Mouse (Mus musculus) forebrain, embryonic 14.5 days (tissue): ENCODE results near the gene Zfp654. TPM values are rescaled to one million over a fixed set of nuclear protein-coding genes. Genes with fewer than 3 reads are reported as not detected.

Experiments used
- ATAC-seq: fragments of 200-750 bp; cut with Nextera tagmentation; 2 replicates; pipeline ENCODE4 v1.8.0; 2017; ENCODE audit warnings: mild to moderate bottlenecking, moderate library complexity
- DNase-seq: peaks from one replicate; pipeline ENCODE4 v3.0.0-alpha.2; 2015; ENCODE audit warnings: low spot score
- H3K27ac ChIP-seq: fragments of 300-500 bp; sonication (generic); 2 replicates; pipeline ENCODE4 v1.5.1; 2014; ENCODE audit warnings: low read depth, mild to moderate bottlenecking, control low read depth, low read length, moderate library complexity
- H3K27me3 ChIP-seq: fragments of 300-500 bp; sonication (generic); replicated peaks from 2 replicates; pipeline ENCODE4 v1.6.1; 2014; ENCODE audit warnings: low read length, control low read depth, mixed read lengths; ENCODE audit not compliant: control insufficient read depth, insufficient read depth
- H3K36me3 ChIP-seq: fragments of 300-500 bp; sonication (generic); 2 replicates; pipeline ENCODE4 v1.6.1; 2014; ENCODE audit warnings: low read length, control low read depth; ENCODE audit not compliant: control insufficient read depth, insufficient read depth
- H3K4me1 ChIP-seq: fragments of 300-500 bp; sonication (generic); 2 replicates; pipeline ENCODE4 v1.6.1; 2014; ENCODE audit warnings: antibody characterized with exemption, low read length, control low read depth; ENCODE audit not compliant: control insufficient read depth, insufficient read depth
- H3K4me2 ChIP-seq: fragments of 300-500 bp; sonication (generic); 2 replicates; pipeline ENCODE4 v1.6.1; 2014; ENCODE audit warnings: mild to moderate bottlenecking, control low read depth, low read length
- H3K4me3 ChIP-seq: fragments of 300-500 bp; sonication (generic); 2 replicates; pipeline ENCODE4 v1.5.1; 2014; ENCODE audit warnings: low read depth, low read length, control low read depth
- H3K9ac ChIP-seq: fragments of 300-500 bp; sonication (generic); 2 replicates; pipeline ENCODE4 v1.6.1; 2014; ENCODE audit warnings: mild to moderate bottlenecking, low read length, control low read depth, moderate library complexity
- H3K9me3 ChIP-seq: fragments of 300-500 bp; sonication (generic); replicated peaks from 2 replicates; pipeline ENCODE4 v1.6.1; 2016; ENCODE audit warnings: low read length, control low read depth, mixed read lengths; ENCODE audit not compliant: control insufficient read depth
- WGBS: fragments of 180-500 bp; shearing (Covaris S2); extraction: QIAGEN DNeasy Blood & Tissue Kit; methylation state at CpG from one replicate; pipeline ENCODE4 v1.1.7; 2014; 5-methylcytosine and 5-hydroxymethylcytosine counted together
- polyA plus RNA-seq: library from polyadenylated mRNA; unstranded; fragments of >200 nt; fragmentation: Nextera tagmentation; extraction: Ambion mirVana; gene quantifications from 2 replicates; pipeline ENCODE4 v1.2.1, GENCODE M21; 2014

Gene Zfp654
- polyA plus RNA-seq: 6.5 and 7.8 TPM in 2 replicates

DNA sequence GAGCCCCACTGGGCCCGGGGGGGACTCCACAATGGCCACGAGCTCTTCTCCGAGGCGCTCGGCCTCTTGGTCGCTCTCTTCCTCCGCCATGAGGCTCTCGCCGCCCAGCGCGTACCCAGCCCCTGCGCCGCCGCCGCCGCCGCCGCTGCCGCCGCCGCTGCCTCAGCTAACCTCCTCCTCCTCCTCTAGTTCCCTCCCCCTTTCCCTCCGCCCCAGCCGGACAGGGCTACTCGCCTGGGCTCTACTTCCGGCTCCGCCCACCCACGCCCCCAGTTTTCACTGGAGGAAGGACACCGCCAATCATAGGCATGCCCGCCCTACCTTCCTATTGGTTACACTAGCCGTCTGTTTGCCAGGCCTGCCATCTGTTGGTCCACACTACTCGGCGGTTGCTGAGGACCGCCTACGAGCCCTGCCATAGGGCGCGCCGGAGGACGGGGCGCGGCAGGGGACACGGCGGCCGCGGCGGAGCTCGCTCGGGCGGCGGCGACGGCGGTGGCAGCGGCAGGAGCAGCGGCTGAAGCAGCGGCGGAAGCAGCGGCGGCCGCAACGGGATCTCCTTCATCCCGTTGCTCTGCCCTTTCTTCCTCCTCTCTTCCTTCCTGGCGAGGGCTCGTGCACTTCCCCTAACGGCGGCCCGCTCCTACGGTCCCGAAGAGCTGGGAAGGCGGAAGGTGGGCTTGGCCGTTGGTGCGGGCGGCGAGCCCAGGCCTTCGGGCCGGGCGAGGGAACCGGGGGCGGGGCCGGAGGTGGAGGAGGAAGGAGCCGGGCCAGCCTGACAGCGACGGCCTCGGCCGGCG, at the start of gene Zfp654, which contains the start of gene Cggbp1:
Zfp654 (minus strand) TSS at position 90 of the 800 bp plus-strand sequence.
Cggbp1 (plus strand) TSS at position 434 of the 800 bp plus-strand sequence.
- Histone ChIP-seq H3K4me1 (peaks cover 17% of the 10 kb centered on the region), H3K36me3 (peaks cover 18% of the 10 kb centered on the region), H3K9me3 (no peaks in the 10 kb centered on the region), H3K4me2 (peak within 1 kb of the TSS; percentile 95), H3K27me3 (no peaks in the 10 kb centered on the region), H3K4me3 (peak within 1 kb of the TSS; percentile 94), H3K27ac (peak within 1 kb of the TSS; percentile 97), H3K9ac (peak within 1 kb of the TSS; percentile 93)
- ATAC-seq (peak; percentile 100), DNase-seq (peak; percentile 100)
- WGBS: 1% methylated on average over 53 of the region's 85 CpGs

DNA sequence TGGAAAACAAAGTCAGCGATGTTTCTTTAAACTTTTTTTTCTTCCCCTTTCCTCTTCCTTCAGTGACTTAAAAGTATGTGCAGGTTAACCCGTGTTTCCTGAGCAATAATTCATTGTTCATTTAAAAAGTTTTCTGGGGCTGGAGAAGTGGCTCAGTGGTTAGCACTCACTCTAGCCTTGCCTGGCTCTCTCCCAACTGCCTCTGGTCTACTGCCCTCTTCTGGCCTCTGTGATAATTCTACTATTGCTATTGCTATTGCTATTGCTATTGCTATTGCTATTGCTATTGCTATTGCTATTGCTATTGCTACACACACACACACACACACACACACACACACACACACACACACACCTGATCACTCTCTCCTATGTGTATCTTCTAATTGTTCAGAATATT, 47.6 kb upstream of the Zfp654 start:
- Histone ChIP-seq H3K27ac (no peak overlapping the region), H3K4me1 (no peaks in the 10 kb centered on the region), H3K4me3 (no peak overlapping the region), H3K4me2 (no peak overlapping the region), H3K27me3 (no peaks in the 10 kb centered on the region), H3K9me3 (no peaks in the 10 kb centered on the region), H3K36me3 (no peaks in the 10 kb centered on the region), H3K9ac (no peak overlapping the region)
- no peak for ATAC-seq
- WGBS: 69% methylated on average over 2 of the region's 2 CpGs
- DNase-seq: no peak

DNA sequence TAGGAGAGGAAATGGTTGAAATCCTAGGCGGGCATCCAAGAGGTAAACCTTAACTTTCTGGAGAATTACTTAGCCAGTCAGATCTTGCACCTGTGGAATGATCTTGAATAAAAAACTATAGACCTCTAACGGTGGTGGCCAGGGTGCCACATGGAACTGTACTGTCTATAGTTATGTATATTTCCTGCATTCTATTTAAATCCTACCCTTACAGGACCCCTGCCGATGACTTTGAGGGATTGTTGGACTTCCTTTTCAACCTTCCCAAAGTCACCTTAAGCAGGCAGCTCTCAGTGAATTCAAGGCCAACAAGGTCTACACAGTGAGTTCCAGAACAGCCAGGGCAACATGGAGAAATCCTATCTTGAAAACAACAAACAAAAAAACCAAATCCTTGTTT, 38.0 kb upstream of the Zfp654 start:
- Histone ChIP-seq H3K9ac (no peak overlapping the region), H3K9me3 (0 out of 2 replicates have a peak, but pooled peaks cover 3% of the 10 kb centered on the region), H3K4me2 (no peak overlapping the region), H3K27ac (no peak overlapping the region), H3K36me3 (no peaks in the 10 kb centered on the region), H3K4me3 (no peak overlapping the region), H3K4me1 (no peaks in the 10 kb centered on the region), H3K27me3 (no peaks in the 10 kb centered on the region)
- ATAC-seq (no peak), DNase-seq (no peak)
- WGBS: 86% methylated on average over 3 of the region's 3 CpGs

DNA sequence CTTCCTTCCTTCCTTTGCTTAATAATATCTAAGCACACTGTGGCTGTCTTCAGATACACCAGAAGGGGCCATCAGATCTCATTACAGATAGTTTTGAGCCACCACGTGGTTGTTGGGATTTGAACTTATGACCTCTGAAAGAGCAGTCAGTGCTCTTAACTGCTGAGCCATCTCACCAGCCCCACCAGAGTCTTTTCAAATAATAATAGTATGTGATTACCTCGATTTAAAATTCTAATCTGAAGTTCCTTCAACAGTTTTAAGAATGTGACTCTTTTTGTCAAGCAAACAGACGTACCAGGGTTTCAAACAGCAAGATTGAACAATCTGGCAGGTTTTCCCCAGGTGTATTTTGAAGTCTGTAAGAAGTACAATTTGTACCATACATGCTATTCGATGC, 34.1 kb upstream of the Zfp654 start:
- DNase-seq (no peak), ATAC-seq (no peak)
- no peak overlapping the region for H3K4me3 ChIP-seq
- no peaks in the 10 kb centered on the region for H3K27me3 ChIP-seq
- H3K4me1 ChIP-seq: no peaks in the 10 kb centered on the region
- no peaks in the 10 kb centered on the region for H3K36me3 ChIP-seq
- WGBS: 50% methylated on average over 4 of the region's 4 CpGs
- no peak overlapping the region for H3K4me2 ChIP-seq
- H3K9ac ChIP-seq: no peak overlapping the region
- H3K27ac ChIP-seq: no peak overlapping the region
- H3K9me3 ChIP-seq: 0 out of 2 replicates have a peak, but pooled peaks cover 3% of the 10 kb centered on the region

DNA sequence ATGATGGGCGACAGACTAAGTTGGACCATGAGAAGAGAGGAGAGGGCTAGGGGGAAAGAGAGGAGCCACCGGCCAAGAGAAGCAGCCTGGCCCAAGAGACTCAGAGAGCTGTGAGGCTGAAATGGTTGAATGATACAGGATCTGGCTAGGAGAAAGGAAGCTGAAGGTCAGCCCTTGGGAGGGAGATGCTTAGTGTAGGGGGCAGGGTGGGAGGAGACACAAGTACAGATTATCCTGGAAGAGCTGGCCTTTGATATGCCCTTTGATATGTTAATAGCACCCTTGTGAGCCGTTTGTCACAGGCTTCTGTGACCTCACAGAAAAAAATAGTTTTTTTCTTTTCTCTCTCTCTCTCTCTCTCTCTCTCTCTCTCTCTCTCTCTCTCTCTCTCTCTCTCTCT, 33.7 kb upstream of the Zfp654 start:
- H3K4me3 ChIP-seq: no peak overlapping the region
- H3K36me3 ChIP-seq: no peaks in the 10 kb centered on the region
- WGBS: 35% methylated on average over 3 of the region's 3 CpGs
- no peak for ATAC-seq
- H3K27me3 ChIP-seq: no peaks in the 10 kb centered on the region
- H3K9ac ChIP-seq: no peak overlapping the region
- DNase-seq: no peak
- H3K9me3 ChIP-seq: 0 out of 2 replicates have a peak, but pooled peaks cover 3% of the 10 kb centered on the region
- H3K27ac ChIP-seq: no peak overlapping the region
- no peaks in the 10 kb centered on the region for H3K4me1 ChIP-seq
- no peak overlapping the region for H3K4me2 ChIP-seq

DNA sequence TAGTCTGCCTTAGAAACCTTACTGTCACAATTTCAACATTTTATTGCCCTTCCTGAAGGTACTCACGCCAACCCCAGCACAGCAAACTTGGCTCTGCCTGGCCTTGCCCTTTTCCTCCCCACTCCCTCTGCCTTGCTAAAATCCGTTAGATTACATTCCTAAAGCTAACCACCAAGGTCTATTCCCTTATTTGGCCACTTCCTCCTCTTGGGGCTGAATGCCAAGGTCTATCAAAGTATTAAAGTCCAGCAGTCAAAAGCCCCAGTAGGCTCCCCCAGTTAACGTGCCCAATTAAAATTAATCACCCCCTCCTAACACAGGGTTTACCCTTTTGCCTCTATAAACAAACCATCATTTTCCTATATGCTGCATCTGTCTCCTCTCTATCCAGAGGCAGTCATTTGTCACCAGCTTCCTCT, 33.0 kb upstream of the Zfp654 start:
- Histone ChIP-seq H3K4me2 (no peak overlapping the region), H3K36me3 (no peaks in the 10 kb centered on the region), H3K9ac (no peak overlapping the region), H3K4me1 (no peaks in the 10 kb centered on the region), H3K27ac (no peak overlapping the region), H3K27me3 (no peaks in the 10 kb centered on the region), H3K4me3 (no peak overlapping the region), H3K9me3 (0 out of 2 replicates have a peak, but pooled peaks cover 3% of the 10 kb centered on the region)
- DNase-seq (peak; percentile 23), ATAC-seq (no peak)
- 30% methylated on average over 3 of the region's 3 CpGs for WGBS

DNA sequence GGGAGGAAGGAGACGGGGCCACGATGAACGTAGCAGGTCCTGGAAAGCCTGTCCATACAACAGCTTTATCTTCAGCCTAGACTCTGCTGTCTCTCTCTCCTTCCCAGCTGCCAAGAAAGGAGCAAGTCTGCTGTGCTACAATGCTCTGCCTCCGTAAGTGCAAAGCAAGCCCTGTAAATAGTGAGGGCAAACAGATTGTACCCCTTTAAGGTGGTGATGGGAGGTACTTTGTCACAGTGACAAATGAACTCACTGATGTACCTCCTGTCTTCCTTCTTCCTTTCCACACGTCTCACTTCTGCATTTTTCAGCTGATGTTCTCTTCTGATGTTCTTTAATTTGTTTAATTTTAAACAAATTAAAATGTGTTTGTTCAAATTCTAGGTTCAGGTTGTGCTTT, 32.4 kb upstream of the Zfp654 start:
- no peak overlapping the region for H3K4me2 ChIP-seq
- DNase-seq: no peak
- H3K27ac ChIP-seq: no peak overlapping the region
- WGBS: 70% methylated on average over 5 of the region's 5 CpGs
- no peak overlapping the region for H3K4me3 ChIP-seq
- no peak overlapping the region for H3K9ac ChIP-seq
- ATAC-seq: no peak
- H3K36me3 ChIP-seq: no peaks in the 10 kb centered on the region
- H3K9me3 ChIP-seq: 0 out of 2 replicates have a peak, but pooled peaks cover 2% of the 10 kb centered on the region
- no peaks in the 10 kb centered on the region for H3K27me3 ChIP-seq
- no peaks in the 10 kb centered on the region for H3K4me1 ChIP-seq

DNA sequence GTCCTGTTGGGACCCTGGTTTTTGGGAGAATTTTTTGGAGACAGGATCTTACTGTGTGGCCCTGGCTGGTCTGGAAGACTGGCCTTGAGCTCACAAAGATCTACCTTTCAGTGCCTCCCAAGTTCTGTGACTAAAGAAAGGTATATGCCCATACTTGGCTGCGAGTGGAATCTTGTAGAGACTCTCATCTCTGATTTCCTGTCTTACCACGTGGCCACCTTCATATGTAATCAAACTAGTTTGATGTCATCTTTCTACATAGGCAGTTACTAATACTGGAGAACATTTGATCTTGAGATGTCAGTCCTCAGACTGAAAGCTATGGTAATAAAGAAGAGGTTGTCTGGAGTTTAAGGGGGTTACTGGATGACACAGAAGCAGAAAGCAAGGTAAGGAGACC, 30.0 kb upstream of the Zfp654 start:
- H3K9me3 ChIP-seq: no peaks in the 10 kb centered on the region
- WGBS: 86% methylated on average over 2 of the region's 2 CpGs
- H3K27ac ChIP-seq: no peak overlapping the region
- no peaks in the 10 kb centered on the region for H3K27me3 ChIP-seq
- no peaks in the 10 kb centered on the region for H3K36me3 ChIP-seq
- H3K4me3 ChIP-seq: no peak overlapping the region
- DNase-seq (no peak), ATAC-seq (no peak)
- H3K4me2 ChIP-seq: no peak overlapping the region
- H3K9ac ChIP-seq: no peak overlapping the region
- H3K4me1 ChIP-seq: no peaks in the 10 kb centered on the region

DNA sequence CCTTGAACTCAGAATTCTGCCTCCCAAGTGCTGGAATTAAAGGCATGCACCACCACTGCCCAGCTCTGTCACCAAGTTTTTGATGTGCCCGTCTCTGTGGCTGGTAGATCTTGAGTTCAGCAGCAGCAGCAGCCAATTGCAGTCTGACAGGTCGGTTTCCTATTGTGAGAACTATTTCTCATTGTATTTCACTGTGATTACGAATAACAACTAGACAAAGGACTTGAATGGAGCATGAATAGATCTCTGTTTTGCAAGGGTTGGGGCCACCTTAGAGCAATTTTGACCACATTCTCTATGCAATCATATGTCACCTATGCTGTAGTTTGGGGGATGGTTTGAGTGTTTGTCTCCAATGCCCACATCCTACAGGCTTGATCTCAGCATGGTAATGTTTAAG, 29.5 kb upstream of the Zfp654 start:
- Histone ChIP-seq H3K27ac (no peak overlapping the region), H3K4me2 (no peak overlapping the region), H3K27me3 (no peaks in the 10 kb centered on the region), H3K36me3 (no peaks in the 10 kb centered on the region), H3K9ac (no peak overlapping the region), H3K4me1 (no peaks in the 10 kb centered on the region), H3K4me3 (no peak overlapping the region), H3K9me3 (no peaks in the 10 kb centered on the region)
- WGBS: 54% methylated on average over 3 of the region's 3 CpGs
- DNase-seq: no peak
- no peak for ATAC-seq
